ENCODE assay signal across 15 mouse cellular contexts in the genomic region with DNA sequence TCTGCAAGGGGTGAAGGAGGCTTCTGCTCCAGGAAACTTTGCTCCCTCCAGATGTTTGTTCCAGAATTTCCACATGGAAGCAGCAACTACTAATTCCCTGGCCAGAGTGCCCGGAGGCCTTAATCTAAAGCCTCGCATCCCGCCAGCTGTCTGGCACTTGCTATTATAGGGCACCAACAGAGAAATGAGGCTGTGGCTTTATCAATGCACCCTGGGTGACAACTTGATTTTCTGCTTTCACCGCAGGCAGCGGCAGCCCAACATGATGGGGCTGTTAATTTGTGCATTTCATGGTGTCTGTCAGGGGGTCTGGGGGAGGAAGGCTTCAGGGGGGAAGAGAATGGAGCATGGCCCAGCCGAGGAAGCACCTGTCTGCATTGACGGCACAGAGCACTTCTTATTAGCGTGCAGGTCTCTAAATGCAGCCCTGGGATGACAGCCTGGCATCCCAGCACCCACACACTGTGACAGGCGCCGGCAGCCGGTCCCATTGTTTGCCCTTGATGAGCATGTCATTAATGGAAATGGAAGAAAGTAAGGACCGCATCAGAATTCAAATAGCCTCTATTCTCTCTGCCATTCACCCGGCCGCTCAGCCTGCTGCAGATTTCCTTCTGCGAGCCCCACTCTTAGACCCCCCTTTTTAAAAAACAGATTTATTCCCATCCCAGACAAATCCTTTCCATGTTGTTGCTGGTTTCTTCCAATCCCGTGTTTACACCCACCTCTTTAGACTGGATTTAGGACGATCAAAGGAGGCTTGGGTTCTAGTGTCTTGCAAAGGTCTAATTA.
DNase-seq lines count a peak whose midpoint lies in the region; ATAC-seq and TF ChIP-seq lines count a peak whose summit lies in the region.
"Had no signal": no experiment of that assay in that cellular context is flagged by ENCODE, and none has a peak within 500 bp of the region (broad histone marks: within the 10 kb centered on the region; RNA-seq: fewer than 3 reads in every experiment).

No protein-coding gene starts in this region.

- ATAC-seq in embryonic facial prominence, embryonic 11.5 days (replicated peaks; ENCODE audit: insufficient number of reproducible peaks, low FRiP score, low TSS enrichment, low read depth), result peak; percentile 51; the same call in 1 of the 2 replicates
- peak; percentile 89 for ATAC-seq in forebrain, embryonic 12.5 days (ENCODE audit: low FRiP score)
- peak; percentile 64 for ATAC-seq in hindbrain, postnatal 0 days
- peak; percentile 87 for ATAC-seq in neural tube, embryonic 13.5 days (ENCODE audit: low read depth)
- no peak for ATAC-seq in intestine, postnatal 0 days
- ATAC-seq: liver, embryonic 12.5 days had no signal

- H3K4me2 ChIP-seq in embryonic facial prominence, embryonic 11.5 days (ENCODE audit: low read depth, low read length), result no peak overlapping the region
- H3K4me2 ChIP-seq in forebrain, embryonic 12.5 days, result peak overlapping the region; percentile 39
- H3K4me2 ChIP-seq in hindbrain, postnatal 0 days (ENCODE audit: low read depth, low read length), result peak overlapping the region; percentile 11
- peak overlapping the region; percentile 24 for H3K4me2 ChIP-seq in neural tube, embryonic 13.5 days
- H3K4me2 ChIP-seq in intestine, postnatal 0 days (replicated peaks; ENCODE audit: low read depth), result no peak overlapping the region
- H3K4me2 ChIP-seq: liver, embryonic 12.5 days had no signal

- H3K27ac ChIP-seq in embryonic facial prominence, embryonic 11.5 days (replicated peaks; ENCODE audit: low read depth, low read length), result no peak overlapping the region
- no peak overlapping the region for H3K27ac ChIP-seq in embryonic facial prominence, embryonic 10.5 days (replicated peaks)
- H3K27ac ChIP-seq in forebrain, embryonic 12.5 days, result peak overlapping the region; percentile 84
- no peak overlapping the region for H3K27ac ChIP-seq in hindbrain, postnatal 0 days
- H3K27ac ChIP-seq in neural tube, embryonic 13.5 days (replicated peaks), result peak overlapping the region; percentile 28; the same call in 1 of the 2 replicates
- no peak overlapping the region for H3K27ac ChIP-seq in intestine, postnatal 0 days (ENCODE audit: low read depth, low read length)
- H3K27ac ChIP-seq: liver, embryonic 12.5 days had no signal

- no peaks in the 10 kb centered on the region for H3K36me3 ChIP-seq in embryonic facial prominence, embryonic 11.5 days (replicated peaks; ENCODE audit: control insufficient read depth, insufficient read depth, low read depth, low read length)
- no peaks in the 10 kb centered on the region for H3K36me3 ChIP-seq in embryonic facial prominence, embryonic 10.5 days (replicated peaks)
- H3K36me3 ChIP-seq in forebrain, embryonic 12.5 days (replicated peaks), result no peaks in the 10 kb centered on the region
- H3K36me3 ChIP-seq in hindbrain, postnatal 0 days (ENCODE audit: insufficient read depth, low read length), result no peaks in the 10 kb centered on the region
- H3K36me3 ChIP-seq in neural tube, embryonic 13.5 days, result no peaks in the 10 kb centered on the region
- no peaks in the 10 kb centered on the region for H3K36me3 ChIP-seq in intestine, postnatal 0 days (ENCODE audit: control insufficient read depth, insufficient read depth)
- H3K36me3 ChIP-seq: liver, embryonic 12.5 days had no signal

- H3K9ac ChIP-seq in embryonic facial prominence, embryonic 11.5 days (replicated peaks; ENCODE audit: low read length), result no peak overlapping the region
- peak overlapping the region; percentile 12; the same call in 1 of the 2 replicates for H3K9ac ChIP-seq in forebrain, embryonic 12.5 days
- no peak overlapping the region for H3K9ac ChIP-seq in hindbrain, postnatal 0 days (replicated peaks; ENCODE audit: low read length)
- no peak overlapping the region for H3K9ac ChIP-seq in neural tube, embryonic 13.5 days
- H3K9ac ChIP-seq in intestine, postnatal 0 days (ENCODE audit: low read depth, low read length), result no peak overlapping the region
- H3K9ac ChIP-seq: liver, embryonic 12.5 days had no signal

- 12% methylated on average over 17 of the region's 17 CpGs for WGBS in embryonic facial prominence, embryonic 11.5 days
- 6% methylated on average over 17 of the region's 17 CpGs for WGBS in embryonic facial prominence, embryonic 10.5 days
- whole genome bisulfite sequencing in forebrain, embryonic 12.5 days, result 2% methylated on average over 17 of the region's 17 CpGs
- WGBS in hindbrain, postnatal 0 days, result 11% methylated on average over 17 of the region's 17 CpGs
- WGBS in neural tube, embryonic 13.5 days, result 8% methylated on average over 17 of the region's 17 CpGs
- WGBS in intestine, postnatal 0 days, result 60% methylated on average over 17 of the region's 17 CpGs

- H3K9me3 ChIP-seq in embryonic facial prominence, embryonic 11.5 days (replicated peaks; ENCODE audit: control insufficient read depth, low read length), result no peaks in the 10 kb centered on the region
- H3K9me3 ChIP-seq in embryonic facial prominence, embryonic 10.5 days, result no peaks in the 10 kb centered on the region
- H3K9me3 ChIP-seq in forebrain, embryonic 12.5 days, result no peaks in the 10 kb centered on the region
- H3K9me3 ChIP-seq in hindbrain, postnatal 0 days (ENCODE audit: low read length), result no peaks in the 10 kb centered on the region
- no peaks in the 10 kb centered on the region for H3K9me3 ChIP-seq in neural tube, embryonic 13.5 days
- no peaks in the 10 kb centered on the region for H3K9me3 ChIP-seq in intestine, postnatal 0 days (ENCODE audit: control insufficient read depth)
- H3K9me3 ChIP-seq: liver, embryonic 12.5 days had no signal

- no peak overlapping the region for H3K4me3 ChIP-seq in embryonic facial prominence, embryonic 11.5 days (ENCODE audit: low read depth, low read length)
- no peak overlapping the region; the same call in 1 of the 2 replicates for H3K4me3 ChIP-seq in embryonic facial prominence, embryonic 10.5 days
- peak overlapping the region; percentile 18 for H3K4me3 ChIP-seq in forebrain, embryonic 12.5 days (replicated peaks)
- no peak overlapping the region for H3K4me3 ChIP-seq in hindbrain, postnatal 0 days (ENCODE audit: low read length)
- no peak overlapping the region for H3K4me3 ChIP-seq in neural tube, embryonic 13.5 days
- H3K4me3 ChIP-seq in intestine, postnatal 0 days (ENCODE audit: low read depth, low read length), result no peak overlapping the region
- H3K4me3 ChIP-seq: erythroblast, embryonic 14.5 days; liver, embryonic 12.5 days had no signal

- no peak for DNase-seq in embryonic facial prominence, embryonic 11.5 days (ENCODE audit: low spot score)
- DNase-seq in embryonic facial prominence, embryonic 10.5 days (ENCODE audit: low spot score), result no peak
- DNase-seq in hindbrain, postnatal 0 days (ENCODE audit: low spot score), result peak; percentile 50
- no peak for DNase-seq in spleen, postnatal 4 days (ENCODE audit: low spot score in 2 of 2)
- no peak for DNase-seq in cerebellum, postnatal 14 days
- DNase-seq: adrenal gland, adult 8-10 months; cerebellum, adult 8-10 months; gastrocnemius, postnatal 25 days; kidney, adult 2 months; layer of hippocampus, postnatal 36 days had no signal

- H3K27me3 ChIP-seq in embryonic facial prominence, embryonic 11.5 days (ENCODE audit: control insufficient read depth, insufficient read depth, low read length), result peaks cover 17% of the 10 kb centered on the region
- peaks cover 97% of the 10 kb centered on the region for H3K27me3 ChIP-seq in embryonic facial prominence, embryonic 10.5 days (replicated peaks; ENCODE audit: low read depth, poor library complexity, severe bottlenecking)
- H3K27me3 ChIP-seq in forebrain, embryonic 12.5 days, result peaks cover 75% of the 10 kb centered on the region
- peaks cover 25% of the 10 kb centered on the region for H3K27me3 ChIP-seq in hindbrain, postnatal 0 days (ENCODE audit: insufficient read depth, low read length)
- peaks cover 96% of the 10 kb centered on the region for H3K27me3 ChIP-seq in neural tube, embryonic 13.5 days
- no peaks in the 10 kb centered on the region for H3K27me3 ChIP-seq in intestine, postnatal 0 days (replicated peaks; ENCODE audit: control insufficient read depth, insufficient read depth, low read length)

- peaks cover 4% of the 10 kb centered on the region; the same call in 1 of the 2 replicates for H3K4me1 ChIP-seq in embryonic facial prominence, embryonic 11.5 days (ENCODE audit: control insufficient read depth, insufficient read depth, low read length)
- H3K4me1 ChIP-seq in embryonic facial prominence, embryonic 10.5 days, result peaks cover 26% of the 10 kb centered on the region
- peaks cover 37% of the 10 kb centered on the region for H3K4me1 ChIP-seq in forebrain, embryonic 12.5 days
- H3K4me1 ChIP-seq in hindbrain, postnatal 0 days (ENCODE audit: insufficient read depth, low read length), result 0 out of 2 replicates have a peak, but pooled peaks cover 10% of the 10 kb centered on the region
- peaks cover 44% of the 10 kb centered on the region for H3K4me1 ChIP-seq in neural tube, embryonic 13.5 days (replicated peaks)
- H3K4me1 ChIP-seq in intestine, postnatal 0 days (replicated peaks; ENCODE audit: control insufficient read depth, insufficient read depth, low read length), result peaks cover 2% of the 10 kb centered on the region; the same call in 1 of the 2 replicates
- H3K4me1 ChIP-seq: liver, embryonic 12.5 days had no signal

- TF ChIP-seq CTCF in hindbrain, postnatal 0 days (IDR thresholded peaks at IDR 0.05; ENCODE audit: low read depth), result no peak
- TF ChIP-seq CTCF in intestine, postnatal 0 days (IDR thresholded peaks at IDR 0.05; ENCODE audit: low read depth), result no peak

Comparison
In these comparisons a context has a peak if more than half of its experiments do, and no peak if none do; other contexts are left out.
1. H3K27ac ChIP-seq: peak in forebrain, embryonic 12.5 days (single experiment) and neural tube, embryonic 13.5 days (single experiment); none in embryonic facial prominence, embryonic 11.5 days (single experiment), embryonic facial prominence, embryonic 10.5 days (single experiment), hindbrain, postnatal 0 days (single experiment) and intestine, postnatal 0 days (single experiment).
2. H3K4me2 ChIP-seq: peak in forebrain, embryonic 12.5 days (single experiment), hindbrain, postnatal 0 days (single experiment) and neural tube, embryonic 13.5 days (single experiment); none in embryonic facial prominence, embryonic 11.5 days (single experiment) and intestine, postnatal 0 days (single experiment).